Mouse (Mus musculus) embryonic facial prominence, embryonic 13.5 days (tissue): Measurements from ENCODE around the gene Kcnh1. TPM values are rescaled to one million over a fixed set of nuclear protein-coding genes. Genes with fewer than 3 reads are reported as not detected.

Experiments
- ATAC-seq: fragments of 200-750 bp; cut with Nextera tagmentation; 2 replicates; pipeline ENCODE4 v1.8.0; 2017; ENCODE audit warnings: low read depth; ENCODE audit not compliant: insufficient number of reproducible peaks, insufficient read depth, low FRiP score, low TSS enrichment
- H3K27ac ChIP-seq: fragments of 300-500 bp; sonication (generic); 2 replicates; pipeline ENCODE4 v1.5.1; 2015; ENCODE audit warnings: moderate library complexity, mild to moderate bottlenecking, inconsistent platforms
- H3K27me3 ChIP-seq: fragments of 300-500 bp; sonication (generic); 2 replicates; pipeline ENCODE4 v1.6.1; 2015; ENCODE audit warnings: mild to moderate bottlenecking, inconsistent platforms
- H3K36me3 ChIP-seq: fragments of 300-500 bp; sonication (generic); 2 replicates; pipeline ENCODE4 v1.6.1; 2015; ENCODE audit warnings: mild to moderate bottlenecking, inconsistent platforms
- H3K4me1 ChIP-seq: fragments of 300-500 bp; sonication (generic); 2 replicates; pipeline ENCODE4 v1.6.1; 2015; ENCODE audit warnings: inconsistent platforms
- H3K4me2 ChIP-seq: fragments of 300-500 bp; sonication (generic); 2 replicates; pipeline ENCODE4 v1.6.1; 2015; ENCODE audit warnings: moderate library complexity, mild to moderate bottlenecking, inconsistent platforms
- H3K4me3 ChIP-seq: fragments of 300-500 bp; sonication (generic); 2 replicates; pipeline ENCODE4 v1.5.1; 2015; ENCODE audit warnings: mild to moderate bottlenecking, inconsistent platforms
- H3K9ac ChIP-seq: fragments of 300-500 bp; sonication (generic); 2 replicates; pipeline ENCODE4 v1.6.1; 2015; ENCODE audit warnings: mild to moderate bottlenecking, inconsistent platforms
- H3K9me3 ChIP-seq: fragments of 300-500 bp; sonication (generic); 2 replicates; pipeline ENCODE4 v1.6.1; 2016; ENCODE audit warnings: inconsistent platforms
- WGBS: fragments of 180-500 bp; shearing (Covaris S2); methylation state at CpG from one replicate; pipeline ENCODE4 v1.1.7; 2015; ENCODE audit warnings: mixed read lengths; 5-methylcytosine and 5-hydroxymethylcytosine counted together
- polyA plus RNA-seq: library from polyadenylated mRNA; unstranded; fragments of >200 nt; fragmentation: Nextera tagmentation; extraction: Ambion mirVana; gene quantifications from 2 replicates; pipeline ENCODE4 v1.2.1, GENCODE M21; 2015

Kcnh1 gene
- polyA plus RNA-seq, 1 experiment from 2014 or later, result 1.3 TPM

DNA sequence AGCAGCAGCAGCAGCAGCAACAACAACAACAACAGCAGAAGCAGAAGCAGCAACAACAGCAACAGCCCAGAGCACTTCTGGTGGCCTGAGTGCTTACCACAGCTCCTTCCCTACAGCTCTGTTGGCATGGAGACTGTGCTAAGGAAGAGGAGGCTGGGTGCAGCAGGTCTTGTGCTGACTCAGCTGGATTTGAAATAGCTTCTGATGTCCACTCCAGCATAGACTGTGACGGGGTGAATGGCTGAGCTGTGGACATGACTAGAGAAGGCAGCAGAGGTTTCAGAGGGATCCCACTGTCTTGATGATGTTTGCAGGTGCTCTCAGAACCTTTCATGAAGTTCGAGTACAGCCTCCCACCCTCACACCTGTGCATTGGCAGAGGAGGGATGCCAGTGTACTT is 113.0 kb downstream of the Kcnh1 start:
- Histone ChIP-seq H3K9me3 (no peaks in the 10 kb centered on the region), H3K36me3 (no peaks in the 10 kb centered on the region), H3K4me2 (no peak overlapping the region), H3K27me3 (no peaks in the 10 kb centered on the region), H3K9ac (no peak overlapping the region), H3K4me1 (no peaks in the 10 kb centered on the region), H3K27ac (no peak overlapping the region), H3K4me3 (no peak overlapping the region)
- 76% methylated on average over 2 of the region's 2 CpGs for WGBS
- no peak for ATAC-seq

- Histone ChIP-seq H3K36me3 (no peaks in the 10 kb centered on the region), H3K27me3 (no peaks in the 10 kb centered on the region), H3K9me3 (no peaks in the 10 kb centered on the region), H3K4me1 (no peaks in the 10 kb centered on the region), H3K27ac (no peak overlapping the region), H3K4me3 (no peak overlapping the region), H3K9ac (no peak overlapping the region), H3K4me2 (no peak overlapping the region)
- ATAC-seq, result no peak
- WGBS, result 73% methylated on average over 1 of the region's 1 CpGs
Observed at GRCm38 (mm10) chr1:192305155-192305554, 114.6 kb downstream of the Kcnh1 start.

DNA sequence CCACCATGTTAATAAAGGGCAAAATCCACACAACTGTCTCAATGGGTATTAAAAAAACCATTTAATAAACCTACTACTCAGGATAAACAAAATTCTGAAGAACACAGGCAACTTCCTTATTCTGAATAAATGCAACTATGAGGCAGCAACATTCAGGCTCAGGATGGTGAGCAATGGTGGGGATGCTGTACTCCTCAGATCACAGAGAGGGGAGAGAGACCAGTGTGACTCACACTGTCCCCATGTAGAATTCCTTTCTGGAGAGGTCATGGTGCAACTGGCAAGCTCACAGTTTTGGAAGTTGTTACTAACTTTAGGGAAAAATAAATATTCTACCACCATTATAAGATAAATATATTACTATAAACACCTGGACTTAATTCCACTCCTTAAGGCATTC is 116.5 kb downstream of the Kcnh1 start:
- Histone ChIP-seq H3K4me1 (no peaks in the 10 kb centered on the region), H3K9me3 (no peaks in the 10 kb centered on the region), H3K9ac (no peak overlapping the region), H3K4me2 (no peak overlapping the region), H3K4me3 (no peak overlapping the region), H3K27ac (no peak overlapping the region), H3K27me3 (no peaks in the 10 kb centered on the region), H3K36me3 (no peaks in the 10 kb centered on the region)
- no peak for ATAC-seq

- H3K4me1 ChIP-seq, result no peaks in the 10 kb centered on the region
- no peak overlapping the region for H3K27ac ChIP-seq
- H3K4me3 ChIP-seq, result no peak overlapping the region
- H3K36me3 ChIP-seq, result no peaks in the 10 kb centered on the region
- no peak for ATAC-seq
- no peaks in the 10 kb centered on the region for H3K27me3 ChIP-seq
- no peaks in the 10 kb centered on the region for H3K9me3 ChIP-seq
- no peak overlapping the region for H3K4me2 ChIP-seq
- H3K9ac ChIP-seq, result no peak overlapping the region
Observed at GRCm38 (mm10) chr1:192311298-192311697, 120.7 kb downstream of the Kcnh1 start.

DNA sequence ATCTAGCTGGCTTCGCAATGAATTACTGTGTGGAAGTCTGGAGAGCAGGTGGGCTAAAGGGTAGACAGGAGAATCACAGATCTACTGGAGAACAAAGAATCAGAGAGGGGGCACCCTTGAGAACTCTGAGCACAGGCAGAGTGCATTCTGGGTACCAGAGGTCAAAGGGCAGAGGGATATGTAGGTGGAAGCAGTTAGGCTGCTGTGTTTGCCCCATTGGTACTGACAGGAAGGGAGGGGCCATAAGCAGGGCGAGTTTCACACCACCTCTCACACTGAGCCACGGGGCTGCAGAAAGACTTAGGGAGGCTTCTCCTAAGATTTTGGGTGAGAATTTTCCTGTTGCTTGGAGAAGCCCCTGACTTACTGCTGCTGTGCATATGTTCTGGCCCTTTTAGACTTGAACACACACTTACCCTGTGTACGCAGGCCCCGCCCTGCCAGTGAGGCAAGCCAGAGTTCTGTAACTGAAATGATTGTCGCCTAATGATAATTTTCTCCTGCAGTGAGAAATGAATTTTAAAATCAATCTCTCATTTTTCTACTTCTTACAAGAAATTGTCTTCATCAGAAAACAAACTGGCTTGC is 121.4 kb downstream of the Kcnh1 start:
- H3K9me3 ChIP-seq, result no peaks in the 10 kb centered on the region
- H3K36me3 ChIP-seq, result no peaks in the 10 kb centered on the region
- WGBS, result 74% methylated on average over 6 of the region's 6 CpGs
- no peak overlapping the region for H3K4me2 ChIP-seq
- H3K27me3 ChIP-seq, result no peaks in the 10 kb centered on the region
- H3K27ac ChIP-seq, result no peak overlapping the region
- no peak overlapping the region for H3K9ac ChIP-seq
- H3K4me1 ChIP-seq, result no peaks in the 10 kb centered on the region
- ATAC-seq, result no peak
- H3K4me3 ChIP-seq, result no peak overlapping the region

GRCm38 (mm10) chr1:192312446-192312845 is 121.9 kb downstream of the Kcnh1 start:
- Histone ChIP-seq H3K36me3 (no peaks in the 10 kb centered on the region), H3K9ac (no peak overlapping the region), H3K27ac (no peak overlapping the region), H3K4me3 (no peak overlapping the region), H3K4me2 (no peak overlapping the region), H3K27me3 (no peaks in the 10 kb centered on the region), H3K9me3 (no peaks in the 10 kb centered on the region), H3K4me1 (no peaks in the 10 kb centered on the region)
- ATAC-seq, result no peak
- WGBS, result 55% methylated on average over 4 of the region's 4 CpGs

- H3K4me2 ChIP-seq, result no peak overlapping the region
- no peak overlapping the region for H3K9ac ChIP-seq
- H3K9me3 ChIP-seq, result no peaks in the 10 kb centered on the region
- H3K36me3 ChIP-seq, result no peaks in the 10 kb centered on the region
- no peak overlapping the region for H3K27ac ChIP-seq
- no peaks in the 10 kb centered on the region for H3K4me1 ChIP-seq
- H3K4me3 ChIP-seq, result no peak overlapping the region
- H3K27me3 ChIP-seq, result no peaks in the 10 kb centered on the region
- no peak for ATAC-seq
- 67% methylated on average over 4 of the region's 4 CpGs for WGBS
Observed at GRCm38 (mm10) chr1:192312998-192313397, 122.4 kb downstream of the Kcnh1 start.

DNA sequence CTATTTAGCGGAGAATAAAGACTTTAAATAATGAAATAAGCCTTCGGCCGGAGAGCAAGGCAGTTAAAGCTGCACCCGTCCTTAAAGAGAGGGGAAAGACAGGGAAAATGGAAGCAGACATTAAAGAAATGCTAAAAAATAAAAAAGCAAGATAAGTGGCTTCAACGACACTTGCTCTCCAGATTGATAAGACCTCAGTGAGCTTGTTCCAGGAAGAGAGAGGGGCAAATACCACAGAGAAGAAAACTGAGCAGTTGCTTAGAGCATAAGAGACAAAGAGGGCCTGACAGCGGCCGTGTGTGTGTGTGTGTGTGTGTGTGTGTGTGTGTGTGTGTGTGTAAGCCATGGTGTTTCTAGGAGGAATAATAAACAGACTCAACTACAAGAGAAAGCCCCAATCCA is 123.0 kb downstream of the Kcnh1 start:
- H3K9ac ChIP-seq, result no peak overlapping the region
- H3K27me3 ChIP-seq, result no peaks in the 10 kb centered on the region
- no peak overlapping the region for H3K27ac ChIP-seq
- 65% methylated on average over 7 of the region's 7 CpGs for WGBS
- no peaks in the 10 kb centered on the region for H3K36me3 ChIP-seq
- H3K9me3 ChIP-seq, result no peaks in the 10 kb centered on the region
- H3K4me1 ChIP-seq, result no peaks in the 10 kb centered on the region
- no peak overlapping the region for H3K4me3 ChIP-seq
- H3K4me2 ChIP-seq, result no peak overlapping the region
- ATAC-seq, result no peak

- H3K27me3 ChIP-seq, result no peaks in the 10 kb centered on the region
- H3K27ac ChIP-seq, result no peak overlapping the region
- no peaks in the 10 kb centered on the region for H3K9me3 ChIP-seq
- no peak overlapping the region for H3K4me3 ChIP-seq
- ATAC-seq, result no peak
- H3K4me2 ChIP-seq, result no peak overlapping the region
- H3K4me1 ChIP-seq, result no peaks in the 10 kb centered on the region
- no peaks in the 10 kb centered on the region for H3K36me3 ChIP-seq
- WGBS, result 64% methylated on average over 3 of the region's 3 CpGs
- no peak overlapping the region for H3K9ac ChIP-seq
Observed at GRCm38 (mm10) chr1:192314044-192314443, 123.5 kb downstream of the Kcnh1 start.

DNA sequence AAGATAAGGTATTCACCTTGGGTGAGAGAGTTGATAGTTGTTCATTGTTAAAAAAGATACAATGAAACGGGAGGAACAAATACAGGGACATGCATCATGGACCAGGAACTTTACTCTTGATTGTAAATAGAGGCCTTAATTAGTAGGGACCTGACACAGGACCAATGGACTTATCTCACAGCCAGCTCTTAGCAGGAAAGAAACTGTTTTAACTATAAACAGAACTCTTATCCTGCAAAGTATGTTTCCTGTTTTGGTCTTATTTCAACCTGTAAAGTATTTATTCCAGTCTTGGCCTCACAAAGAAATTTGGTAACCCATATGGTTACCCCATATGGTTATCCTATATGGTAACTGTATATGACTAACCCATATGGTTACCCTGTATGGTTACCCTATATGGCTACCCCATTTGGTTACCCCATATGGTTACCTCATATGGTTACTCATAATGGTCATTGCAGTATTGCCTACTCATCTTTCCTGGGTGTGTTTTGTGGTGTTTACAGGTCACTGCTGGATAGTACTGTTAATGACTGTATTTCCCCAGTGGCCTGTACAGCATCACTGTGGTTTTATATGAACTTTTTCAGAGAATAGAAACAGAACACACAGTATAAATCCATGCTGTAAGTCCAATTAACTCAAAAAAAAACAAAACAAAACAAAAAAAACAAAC is 125.0 kb downstream of the Kcnh1 start:
- 69% methylated on average over 1 of the region's 1 CpGs for WGBS

DNA sequence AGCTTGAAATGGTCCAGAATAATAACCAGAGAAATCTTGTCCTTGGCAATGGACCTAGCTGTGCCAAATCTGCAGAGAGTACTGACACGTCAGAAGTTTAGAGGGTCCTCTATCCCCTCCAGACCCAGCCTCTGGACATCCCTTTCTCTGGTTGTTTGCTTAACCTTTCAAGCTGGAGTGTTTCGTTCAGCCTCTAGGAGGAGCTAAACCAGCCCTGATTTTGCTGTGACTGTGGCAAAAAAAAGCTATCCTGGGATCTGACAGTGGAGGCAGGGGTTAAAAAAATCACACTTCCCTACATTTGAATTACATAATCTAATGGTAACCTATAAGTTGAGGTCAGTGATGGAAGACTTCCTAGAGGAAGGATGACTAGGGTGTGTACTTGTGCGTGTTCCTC is 133.6 kb downstream of the Kcnh1 start:
- ATAC-seq, result no peak
- no peak overlapping the region for H3K4me3 ChIP-seq
- 57% methylated on average over 3 of the region's 3 CpGs for WGBS

More for the DNA sequence above, 125.0 kb downstream of the Kcnh1 start:
- no peaks in the 10 kb centered on the region for H3K4me1 ChIP-seq
- no peaks in the 10 kb centered on the region for H3K36me3 ChIP-seq
- H3K4me2 ChIP-seq, result no peak overlapping the region
- H3K27me3 ChIP-seq, result no peaks in the 10 kb centered on the region
- H3K9ac ChIP-seq, result no peak overlapping the region
- H3K4me3 ChIP-seq, result no peak overlapping the region
- no peaks in the 10 kb centered on the region for H3K9me3 ChIP-seq
- no peak overlapping the region for H3K27ac ChIP-seq
- no peak for ATAC-seq

DNA sequence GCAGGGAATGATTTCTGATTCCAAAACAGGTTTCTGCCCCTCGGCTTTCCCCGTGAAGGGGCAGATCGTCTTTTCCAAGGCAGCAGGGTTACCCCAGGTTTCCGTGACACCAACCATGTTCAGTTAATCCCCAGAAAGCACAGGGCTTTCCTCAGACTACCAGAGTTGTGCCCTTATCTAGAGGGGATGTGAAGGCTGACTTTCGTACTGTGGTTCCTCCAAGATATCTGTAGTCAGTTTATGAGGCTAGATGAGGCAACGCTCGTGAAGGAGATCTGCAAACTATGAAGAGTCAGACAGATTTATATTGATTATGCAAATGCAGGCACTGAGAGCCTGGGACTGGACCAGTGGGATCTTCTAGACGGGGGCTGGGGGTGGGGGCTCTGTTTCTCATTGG is 136.5 kb downstream of the Kcnh1 start:
- Histone ChIP-seq H3K4me2 (no peak overlapping the region), H3K36me3 (no peaks in the 10 kb centered on the region), H3K4me1 (no peaks in the 10 kb centered on the region; the same call in 1 of the 2 replicates), H3K4me3 (no peak overlapping the region), H3K27me3 (no peaks in the 10 kb centered on the region), H3K9ac (no peak overlapping the region), H3K27ac (no peak overlapping the region), H3K9me3 (peaks cover 3% of the 10 kb centered on the region; the same call in 1 of the 2 replicates)
- 92% methylated on average over 8 of the region's 8 CpGs for WGBS
- ATAC-seq, result no peak

More for the DNA sequence above, 133.6 kb downstream of the Kcnh1 start:
- Histone ChIP-seq H3K4me2 (no peak overlapping the region), H3K9ac (no peak overlapping the region), H3K27me3 (no peaks in the 10 kb centered on the region), H3K9me3 (no peaks in the 10 kb centered on the region), H3K36me3 (no peaks in the 10 kb centered on the region), H3K27ac (no peak overlapping the region), H3K4me1 (no peaks in the 10 kb centered on the region; the same call in 1 of the 2 replicates)
